Mouse (Mus musculus): ENCODE results near the gene Tbx1.

- TF ChIP-seq RAD21 (IDR thresholded peaks at IDR 0.05; ENCODE audit: low read depth, low read length), result no peak
- TF ChIP-seq SIN3A (IDR thresholded peaks at IDR 0.05; ENCODE audit: low read length), result no peak
- no peak for TF ChIP-seq POLR2A (IDR thresholded peaks at IDR 0.05; ENCODE audit: control insufficient read depth in 1 of 2, insufficient read depth in 1 of 2, low read depth in 1 of 2, low read length in 2 of 2, poor library complexity in 1 of 2)
- no peak for TF ChIP-seq MAX (IDR thresholded peaks at IDR 0.05; ENCODE audit: low read length)
- no peak for TF ChIP-seq ZNF384 (IDR thresholded peaks at IDR 0.05; ENCODE audit: low read depth, low read length)
- TF ChIP-seq CTCF (IDR thresholded peaks at IDR 0.05 in 2 of 3, conservative IDR thresholded peaks at IDR 0.05 in 1 of 3; ENCODE audit: control insufficient read depth in 1 of 3, insufficient read depth in 1 of 3, low read depth in 2 of 3, low read length in 3 of 3, poor library complexity in 1 of 3, severe bottlenecking in 1 of 3), result no peak
- TF ChIP-seq EP300 (IDR thresholded peaks at IDR 0.05; ENCODE audit: low read depth in 1 of 2, low read length in 2 of 2), result no peak
Measured at GRCm38 (mm10) chr16:18620201-18620600, 29.7 kb upstream of the Tbx1 start.
